Mouse (Mus musculus) 3134 (cell line): ENCODE measurements around the gene Lpcat2b.
A peak's percentile ranks its signal among the peaks of the same experiment; 100 is the strongest.

Experiments used
- DNase-seq: peaks from one replicate; pipeline ENCODE4 v3.0.0-alpha.2; 2011; ENCODE audit warnings: low spot score; ENCODE audit not compliant: insufficient read length; ENCODE audit errors: extremely low read depth

The Lpcat2b gene

DNA sequence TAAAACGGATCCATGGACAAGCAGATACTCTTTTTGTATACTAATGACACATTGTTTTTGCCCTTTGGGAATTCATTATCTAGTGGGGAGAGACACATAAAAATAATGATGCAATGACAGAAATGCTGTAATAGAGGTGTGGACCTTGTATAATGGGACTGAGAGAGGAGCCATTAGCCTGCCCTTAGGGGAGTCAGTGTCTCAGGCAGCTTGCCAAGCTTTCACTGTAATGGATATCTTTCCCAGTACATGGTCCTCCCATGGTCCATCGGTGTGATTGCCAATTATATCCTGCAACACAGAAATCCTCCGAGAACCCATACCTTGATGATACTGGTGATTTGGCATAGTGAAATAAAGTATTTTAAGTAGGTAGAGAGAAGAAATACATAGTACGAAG, 12.9 kb downstream of the Lpcat2b start:
- no peak for DNase-seq

DNA sequence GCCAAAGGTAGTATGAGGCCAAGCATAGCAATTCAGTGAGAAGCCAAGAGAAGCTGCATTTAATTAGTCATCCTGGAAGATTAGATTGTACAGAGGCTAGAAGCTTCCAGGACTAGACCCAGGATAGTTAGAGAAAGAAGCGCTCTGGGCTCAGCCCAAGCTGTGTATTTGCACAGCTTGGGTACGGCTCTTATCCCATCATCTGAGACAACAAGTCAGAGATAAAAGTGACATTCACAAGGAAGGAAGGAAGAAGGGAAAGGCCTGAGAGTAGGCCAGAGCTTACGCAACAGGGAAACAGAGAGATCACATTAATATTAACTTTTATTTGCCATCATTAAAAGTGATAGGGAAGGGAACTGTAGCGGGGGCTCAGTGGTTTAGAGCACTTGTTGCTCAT, 16.6 kb downstream of the Lpcat2b start:
- no peak for DNase-seq

DNA sequence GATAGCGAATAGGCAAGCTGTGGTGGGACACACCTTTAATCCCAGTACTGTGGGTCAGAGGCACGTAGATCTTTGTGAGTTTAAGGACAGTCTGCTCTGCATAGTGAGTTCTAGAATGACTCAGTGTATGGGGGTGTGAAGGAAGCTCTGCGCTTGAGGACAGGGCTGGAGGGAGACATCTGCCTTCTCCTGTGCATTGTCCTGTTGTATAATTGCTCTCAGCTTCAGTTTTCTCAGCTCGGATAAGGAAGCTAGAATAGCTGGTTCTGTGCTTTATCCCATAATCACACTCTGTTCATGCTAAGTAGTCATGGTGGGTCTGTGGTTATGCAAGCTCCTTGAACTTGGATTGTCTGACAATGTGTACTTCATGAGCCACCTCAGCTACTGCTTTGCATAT, 17.4 kb downstream of the Lpcat2b start:
- no peak for DNase-seq

DNA sequence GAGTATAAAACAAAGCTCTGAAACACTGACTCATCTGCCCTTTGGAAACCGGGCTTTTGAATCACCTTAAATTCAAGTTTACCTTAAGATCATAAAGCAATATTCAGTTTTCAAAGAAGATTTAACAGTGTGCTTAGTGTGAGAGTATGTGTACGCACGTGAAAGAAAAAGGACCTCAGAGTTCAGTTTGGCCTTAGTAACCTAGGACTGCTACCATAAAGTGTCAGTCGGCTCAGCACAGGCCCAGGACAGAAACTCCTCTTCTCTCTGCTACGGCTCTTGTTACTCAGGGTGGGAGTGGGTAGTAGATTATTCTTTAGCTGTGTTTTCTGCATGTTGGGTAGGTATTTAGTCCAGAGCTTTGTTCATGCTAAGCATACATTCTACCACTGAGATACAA, 18.3 kb downstream of the Lpcat2b start:
- no peak for DNase-seq

DNA sequence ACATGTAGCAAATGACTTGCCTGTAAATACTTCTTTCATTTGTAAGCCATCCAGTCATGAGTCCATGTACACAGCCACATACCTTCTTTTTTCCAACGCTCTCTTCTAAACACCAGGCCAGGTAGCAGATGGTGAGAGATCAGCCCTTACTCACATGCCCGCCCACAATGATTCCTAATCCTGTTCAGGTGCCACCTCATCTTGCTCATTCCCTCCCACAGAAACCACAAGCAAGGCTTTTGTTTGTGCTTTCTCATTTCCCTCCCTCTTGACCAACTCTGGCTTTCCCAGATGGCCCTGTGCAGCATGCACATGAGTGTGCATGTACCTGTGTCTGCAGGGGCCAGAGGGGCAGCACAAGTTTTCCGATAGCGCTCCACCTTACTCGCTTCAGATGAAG, 18.9 kb downstream of the Lpcat2b start:
- DNase-seq: no peak

DNA sequence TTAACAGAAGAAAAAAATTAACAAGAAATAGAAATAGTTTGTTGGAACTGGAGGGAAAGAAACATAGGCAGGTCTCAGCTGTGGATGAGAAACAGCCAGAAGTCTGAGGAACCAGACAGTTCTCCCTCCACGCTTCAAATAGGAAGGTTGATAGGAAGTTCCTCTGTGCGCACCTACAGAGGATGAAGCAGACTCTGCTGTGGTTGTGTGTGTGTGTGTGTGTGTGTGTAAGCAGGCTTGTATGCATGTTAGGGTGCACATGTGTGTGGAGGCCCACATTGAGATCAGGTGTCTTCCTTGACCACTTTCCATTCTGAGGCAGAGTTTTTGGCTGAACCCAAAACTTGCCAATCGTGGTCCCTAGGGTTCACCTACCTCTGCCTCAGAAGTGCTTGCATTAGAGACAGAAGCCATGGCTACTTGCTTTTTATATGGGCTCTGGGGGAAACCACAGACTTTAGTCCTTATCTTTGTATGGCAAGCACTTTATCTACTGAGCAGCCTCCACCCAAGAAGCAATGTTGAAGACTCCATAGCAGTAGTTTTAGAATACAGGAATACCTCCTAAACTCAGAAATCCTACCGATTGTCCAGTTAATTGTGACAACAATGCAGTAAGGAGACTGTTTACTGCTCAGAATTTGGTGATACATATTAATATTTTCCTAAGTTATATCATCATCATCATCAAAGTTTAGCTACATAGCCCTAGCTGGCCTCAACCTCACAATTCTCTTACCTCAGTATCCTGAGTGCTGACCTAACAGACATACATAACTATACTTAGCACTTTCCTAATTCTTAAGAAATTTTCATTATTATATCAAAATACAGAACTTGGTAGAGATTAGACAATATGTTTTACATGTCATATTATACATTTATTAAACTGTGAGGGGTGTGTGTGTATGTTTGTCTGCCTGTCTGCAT, 31.1 kb downstream of the Lpcat2b start:
- no peak for DNase-seq

DNA sequence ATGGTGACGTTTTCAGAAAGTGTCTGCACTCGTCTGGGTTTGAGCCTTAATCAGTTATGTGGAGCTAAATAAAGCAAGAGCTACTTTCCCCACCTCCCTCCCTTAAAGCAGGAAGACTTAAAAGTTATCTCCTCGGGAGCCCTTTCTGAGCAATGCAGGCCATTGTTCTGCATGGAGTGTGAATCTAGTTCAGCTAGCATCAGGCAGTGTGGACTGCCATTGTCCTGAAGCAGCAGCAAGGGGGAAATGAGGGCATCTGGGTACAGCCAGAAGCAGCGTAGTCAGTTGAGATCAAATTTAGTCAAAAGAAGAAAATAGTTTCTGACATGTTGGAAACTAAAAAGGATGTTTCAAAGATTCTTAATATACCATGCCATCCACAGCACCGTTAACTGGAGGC, 35.2 kb downstream of the Lpcat2b start:
- DNase-seq: no peak

DNA sequence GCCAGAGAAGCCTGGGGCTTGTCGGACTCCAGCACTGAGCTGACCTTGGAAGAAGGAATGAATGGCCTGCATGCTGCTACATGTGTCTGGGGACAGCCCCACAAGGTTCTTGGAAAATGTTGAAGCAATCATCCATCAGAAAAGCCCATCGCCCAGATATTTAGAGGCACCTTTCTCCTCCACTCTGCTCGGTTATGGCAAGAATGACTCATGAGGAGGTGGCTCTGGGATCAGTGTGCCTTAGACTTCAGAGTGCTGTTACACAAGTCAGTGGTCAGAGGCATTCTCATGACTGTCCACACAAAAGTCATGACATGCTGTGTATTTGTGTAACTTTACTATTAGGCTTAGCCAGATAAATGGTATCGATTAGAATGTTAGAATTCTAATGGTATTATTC, 35.7 kb downstream of the Lpcat2b start:
- peak; percentile 24 for DNase-seq

DNA sequence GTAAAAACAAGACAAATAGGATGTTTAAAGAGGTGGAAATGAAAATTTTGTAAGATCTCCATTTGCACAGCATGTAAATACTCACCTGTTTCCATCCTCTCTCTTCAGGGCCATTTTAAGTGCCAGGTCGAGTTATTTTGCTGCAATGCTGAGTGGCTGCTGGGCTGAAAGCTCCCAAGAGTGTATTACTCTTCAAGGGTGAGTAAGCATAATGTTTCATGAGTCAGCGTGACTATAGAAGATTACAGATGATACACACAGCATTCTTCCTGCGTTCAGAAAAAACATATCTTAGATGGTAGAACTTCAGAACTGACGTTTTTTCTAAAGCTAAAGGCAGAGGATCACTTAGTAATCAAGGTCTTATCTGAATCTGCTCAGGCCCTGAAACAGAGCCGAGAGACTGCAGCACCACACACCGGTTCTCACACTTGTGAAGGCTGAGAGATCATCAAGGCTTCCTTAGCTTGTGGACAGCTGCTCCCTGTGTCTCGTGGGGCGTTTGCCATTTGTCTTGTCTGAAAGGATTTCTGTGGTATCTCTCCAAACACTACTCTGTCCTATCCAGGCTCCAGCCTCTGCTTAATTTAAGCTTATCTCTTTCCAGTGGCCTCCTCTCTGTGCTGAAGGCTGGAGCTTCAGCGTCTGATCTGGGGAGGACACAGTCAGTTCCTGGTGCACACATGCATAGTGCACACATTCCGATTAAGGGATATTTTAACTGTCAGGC, 39.4 kb downstream of the Lpcat2b start:
- peak; percentile 19 for DNase-seq

DNA sequence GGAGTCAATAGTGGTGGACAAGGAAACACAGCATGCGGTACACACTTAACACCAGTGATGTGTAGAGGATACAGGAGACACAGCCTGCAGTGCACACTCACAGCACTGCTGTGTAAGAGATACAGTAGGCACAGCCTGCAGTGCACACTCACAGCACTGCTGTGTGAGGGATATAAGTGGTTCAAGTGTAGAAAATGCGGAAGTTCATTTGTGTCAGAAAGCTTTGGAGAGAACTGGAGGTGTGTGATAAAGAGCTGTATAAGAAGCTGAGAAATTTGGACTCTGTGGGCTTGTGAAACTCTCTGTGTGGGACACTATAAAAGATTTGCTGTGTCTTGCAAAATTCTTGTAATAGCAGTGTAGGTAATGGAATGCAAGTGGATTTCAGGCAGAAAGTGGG, 48.8 kb downstream of the Lpcat2b start:
- no peak for DNase-seq
